Mouse (Mus musculus) testis, postnatal 10 days (tissue): ENCODE results near the gene Krtap24-1.

Experiments
- DNase-seq: peaks from one replicate; pipeline ENCODE4 v3.0.0; 2021; ENCODE audit warnings: low spot score

Krtap24-1 gene

DNA sequence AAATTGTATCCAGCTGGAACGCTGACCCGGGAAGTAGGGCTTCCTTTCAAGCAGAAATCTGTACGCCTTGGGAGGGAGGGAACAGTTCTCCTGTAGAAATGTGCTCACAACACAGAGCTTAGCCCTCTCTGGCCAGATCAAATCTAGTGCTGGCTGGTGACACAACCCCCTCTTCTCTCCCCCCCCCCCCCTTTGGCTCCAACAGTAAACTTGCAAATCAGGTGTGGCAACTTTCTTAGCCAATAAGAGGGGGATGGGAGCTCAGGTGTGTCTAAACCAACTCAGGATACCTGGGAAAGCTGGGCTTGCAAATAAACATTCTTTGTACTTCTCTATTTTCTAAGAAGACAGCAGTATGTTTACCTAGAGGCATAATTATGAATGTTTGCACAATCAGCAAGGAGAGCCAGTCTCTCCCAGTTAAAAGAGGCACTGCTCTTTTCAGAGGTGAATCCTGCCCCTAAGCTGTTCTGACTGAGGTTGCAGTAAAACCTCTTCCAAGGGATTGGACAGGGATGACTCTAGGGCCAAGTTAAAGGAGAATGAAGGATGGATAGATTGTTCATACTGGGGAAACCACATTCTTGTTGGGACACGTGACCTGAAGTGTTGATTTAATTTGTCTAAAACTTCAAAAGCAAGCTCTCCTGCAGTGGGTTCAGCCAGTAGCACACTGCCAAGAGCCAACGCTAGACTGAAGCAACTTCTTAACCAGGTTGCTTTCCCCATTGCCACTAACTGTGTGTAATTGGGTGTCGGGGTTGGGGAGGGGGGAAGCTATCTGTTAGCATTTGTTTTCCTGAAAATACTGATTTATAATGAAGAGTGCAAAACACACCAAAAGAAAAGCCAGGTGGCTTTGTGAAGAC is 48.8 kb downstream of the Krtap24-1 start, which contains the start of gene Cldn8:
TSS of gene Cldn8 (minus strand) at position 139 of the 869 bp plus-strand sequence.
- no peak for DNase-seq

DNA sequence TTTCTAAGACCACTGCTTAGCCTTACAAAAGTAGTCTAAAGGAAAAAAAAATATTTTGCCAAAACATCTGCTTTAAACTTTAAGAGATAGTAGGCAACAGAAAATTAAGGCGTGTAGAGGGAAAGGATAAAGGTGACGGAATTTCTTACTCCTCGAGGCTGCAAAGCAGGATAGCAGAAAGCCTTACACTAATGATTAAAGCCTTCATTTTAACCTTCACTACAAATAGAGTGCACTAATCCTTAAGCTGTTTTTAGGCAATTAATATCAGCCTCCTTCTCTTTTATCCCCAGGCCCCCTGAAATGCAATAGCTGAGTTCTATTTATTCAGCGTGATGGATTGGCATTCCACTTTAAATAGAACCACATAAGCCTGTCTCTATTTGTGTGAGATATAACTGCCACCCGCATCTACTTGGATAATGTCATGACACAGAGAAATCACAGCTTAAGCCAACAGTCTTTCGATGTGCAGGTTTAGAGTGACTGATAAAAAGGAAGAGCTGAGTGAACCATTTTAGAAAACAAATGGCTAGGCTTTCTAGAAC is 50.4 kb downstream of the Krtap24-1 start:
- DNase-seq, result no peak
